Mouse (Mus musculus) G1E (cell line): Measurements from ENCODE around the gene Klc3. TPM values are rescaled to one million over a fixed set of nuclear protein-coding genes. Genes with fewer than 3 reads are reported as not detected.

Experiments
- ATAC-seq: 2 replicates; pipeline ENCODE4 v1.8.0; 2016; ENCODE audit warnings: mild to moderate bottlenecking; ENCODE audit not compliant: insufficient number of reproducible peaks, poor library complexity, low FRiP score, severe bottlenecking; ENCODE audit errors: extremely low read depth
- DNase-seq: peaks from one replicate; pipeline ENCODE4 v3.0.0; 2012; ENCODE audit warnings: low spot score
- H3K27me3 ChIP-seq: 2 replicates; pipeline ENCODE4 v1.6.1; 2012; ENCODE audit warnings: mild to moderate bottlenecking, low read length, inconsistent platforms; ENCODE audit not compliant: insufficient read depth
- H3K36me3 ChIP-seq: replicated peaks from 2 replicates; pipeline ENCODE3; 2012; ENCODE audit warnings: mild to moderate bottlenecking, inconsistent platforms
- H3K4me1 ChIP-seq: 2 replicates; pipeline ENCODE4 v1.6.1; 2012; ENCODE audit warnings: low read depth, low read length, inconsistent platforms, mixed read lengths; ENCODE audit not compliant: insufficient read depth
- H3K4me3 ChIP-seq: 2 replicates; pipeline ENCODE4 v1.5.1; 2012; ENCODE audit warnings: low read depth, mild to moderate bottlenecking, inconsistent platforms, low read length, moderate library complexity, mixed read lengths
- H3K9me3 ChIP-seq: replicated peaks from 2 replicates; pipeline ENCODE4 v1.6.1; 2012; ENCODE audit warnings: inconsistent platforms
- CTCF ChIP-seq: IDR thresholded peaks from 2 replicates; pipeline ENCODE4 v1.5.1; 2012; ENCODE audit warnings: low read depth, low read length, inconsistent platforms, mixed read lengths
- GATA1 ChIP-seq: IDR thresholded peaks from 2 replicates; pipeline ENCODE4 v1.6.1; 2012; ENCODE audit warnings: borderline replicate concordance, low read length, inconsistent platforms, mixed read lengths
- GATA2 ChIP-seq: IDR thresholded peaks from 2 replicates; pipeline ENCODE4 v1.6.1; 2012; ENCODE audit warnings: low read depth, low read length, inconsistent platforms, borderline replicate concordance
- POLR2AphosphoS5 ChIP-seq: IDR thresholded peaks from 2 replicates; pipeline ENCODE4 v1.6.1; 2012; ENCODE audit warnings: low read depth, low read length, inconsistent platforms; ENCODE audit not compliant: insufficient replicate concordance
- TAL1 ChIP-seq: conservative IDR thresholded peaks from 2 replicates; pipeline ENCODE4 v1.6.1; 2012; ENCODE audit warnings: low read depth, low read length, inconsistent platforms, mixed read lengths
- polyA plus RNA-seq: library from polyadenylated mRNA; stranded (reverse); fragments of >175 nt; gene quantifications from 2 replicates; pipeline ENCODE4 v1.2.3, GENCODE M21; 2012
- total RNA-seq, 2 experiments: library from RNA; stranded (forward) in 1 of 2; stranded (reverse) in 1 of 2; fragments of 200-1000 nt in 1 of 2; fragments of >200 nt in 1 of 2; fragmentation: Nextera tagmentation in 1 of 2; gene quantifications; 2 replicates each; pipeline ENCODE4 v1.2.3; 2014 to 2017

The Klc3 gene
- total and polyA plus RNA-seq, 3 experiments: 0.11 to 0.69 TPM; not detected in 1

GRCm38 (mm10) chr7:19400946-19401345, 3.0 kb downstream of the Klc3 start:
- ATAC-seq (no peak), DNase-seq (no peak)
- H3K4me3 ChIP-seq: no peak overlapping the region
- peaks cover 39% of the 10 kb centered on the region for H3K4me1 ChIP-seq
- TF ChIP-seq TAL1: no peak
- TF ChIP-seq POLR2AphosphoS5: no peak
- TF ChIP-seq GATA1: no peak
- no peak for TF ChIP-seq GATA2
- TF ChIP-seq CTCF: no peak
- H3K27me3 ChIP-seq: peaks cover 23% of the 10 kb centered on the region
- H3K9me3 ChIP-seq: peaks cover 5% of the 10 kb centered on the region
- peaks cover 9% of the 10 kb centered on the region for H3K36me3 ChIP-seq

GRCm38 (mm10) chr7:19399496-19400280, 4.2 kb downstream of the Klc3 start:
- Histone ChIP-seq H3K9me3 (peaks cover 5% of the 10 kb centered on the region), H3K36me3 (peaks cover 22% of the 10 kb centered on the region), H3K27me3 (peaks cover 18% of the 10 kb centered on the region), H3K4me1 (peaks cover 32% of the 10 kb centered on the region), H3K4me3 (no peak overlapping the region; the same call in 1 of the 2 replicates)
- no peak for ATAC-seq
- TF ChIP-seq TAL1 (no peak), CTCF (no peak), GATA1 (no peak), GATA2 (no peak), POLR2AphosphoS5 (no peak)
- DNase-seq: peak; percentile 56

GRCm38 (mm10) chr7:19394484-19394883, 9.4 kb downstream of the Klc3 start:
- ATAC-seq (no peak), DNase-seq (no peak)
- Histone ChIP-seq H3K27me3 (no peaks in the 10 kb centered on the region; the same call in 1 of the 2 replicates), H3K9me3 (no peaks in the 10 kb centered on the region), H3K36me3 (peaks cover 74% of the 10 kb centered on the region), H3K4me1 (peaks cover 6% of the 10 kb centered on the region), H3K4me3 (no peak overlapping the region)
- no peak for TF ChIP-seq POLR2AphosphoS5
- no peak for TF ChIP-seq GATA1
- TF ChIP-seq GATA2: no peak
- TF ChIP-seq TAL1: no peak
- no peak for TF ChIP-seq CTCF

- H3K9me3 ChIP-seq: no peaks in the 10 kb centered on the region
- DNase-seq: no peak
- no peak for ATAC-seq
- TF ChIP-seq TAL1: no peak
- no peak for TF ChIP-seq CTCF
- no peak for TF ChIP-seq GATA2
- TF ChIP-seq GATA1: no peak
- TF ChIP-seq POLR2AphosphoS5: no peak
- H3K4me1 ChIP-seq: peaks cover 14% of the 10 kb centered on the region
- H3K27me3 ChIP-seq: no peaks in the 10 kb centered on the region
- no peak overlapping the region for H3K4me3 ChIP-seq
- peaks cover 99% of the 10 kb centered on the region for H3K36me3 ChIP-seq
These were observed 15.0 kb downstream of the Klc3 start for GRCm38 (mm10) chr7:19388699-19389413.

- Histone ChIP-seq H3K4me1 (peaks cover 32% of the 10 kb centered on the region), H3K4me3 (no peak overlapping the region; the same call in 1 of the 2 replicates), H3K9me3 (no peaks in the 10 kb centered on the region), H3K36me3 (peaks cover 59% of the 10 kb centered on the region), H3K27me3 (no peaks in the 10 kb centered on the region)
- DNase-seq (no peak), ATAC-seq (no peak)
- TF ChIP-seq CTCF: no peak
- no peak for TF ChIP-seq POLR2AphosphoS5
- no peak for TF ChIP-seq TAL1
- no peak for TF ChIP-seq GATA1
- TF ChIP-seq GATA2: no peak
These were observed 20.2 kb downstream of the Klc3 start for GRCm38 (mm10) chr7:19383708-19384107.

GRCm38 (mm10) chr7:19382166-19382541, 21.8 kb downstream of the Klc3 start:
- H3K36me3 ChIP-seq: peaks cover 55% of the 10 kb centered on the region

More at GRCm38 (mm10) chr7:19382166-19382541, 21.8 kb downstream of the Klc3 start:
- peak; percentile 41 for DNase-seq
- ATAC-seq: no peak
- TF ChIP-seq GATA2 (no peak), GATA1 (no peak), CTCF (no peak), TAL1 (no peak), POLR2AphosphoS5 (no peak)
- peaks cover 31% of the 10 kb centered on the region for H3K4me1 ChIP-seq
- no peaks in the 10 kb centered on the region for H3K9me3 ChIP-seq
- no peaks in the 10 kb centered on the region for H3K27me3 ChIP-seq
- peak overlapping the region; percentile 96 for H3K4me3 ChIP-seq
